Mouse (Mus musculus): ENCODE data around the gene Etl4. TPM values are rescaled to one million over a fixed set of nuclear protein-coding genes. Genes with fewer than 3 reads are reported as not detected.
"Not testable (repeated sequence)": the region's sequence is repeated elsewhere in the genome, so short reads cannot be mapped to it uniquely, and the experiment has no call there.

The Etl4 gene
- polyA plus RNA-seq, 1 experiment = 8.2 TPM

DNA sequence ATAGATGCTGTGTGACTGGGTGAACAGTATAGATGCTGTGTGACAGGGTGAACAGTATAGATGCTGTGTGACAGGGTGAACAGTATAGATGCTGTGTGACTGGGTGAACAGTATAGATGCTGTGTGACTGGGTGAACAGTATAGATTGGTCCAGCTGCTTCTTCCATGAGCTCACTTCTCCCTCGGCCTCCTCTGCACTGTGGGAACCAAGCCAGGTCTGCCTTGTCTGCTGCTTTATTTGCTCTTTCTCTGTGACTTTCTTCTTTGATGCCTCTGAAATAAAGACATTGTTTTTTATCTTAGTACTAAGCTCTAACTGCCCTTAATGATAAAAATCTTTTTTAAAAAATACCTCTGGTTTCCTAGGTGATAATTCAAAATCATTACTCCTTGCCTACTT is 195.9 kb downstream of the Etl4 start:
- Histone ChIP-seq H3K4me3 (replicated peaks; ENCODE audit: control insufficient read depth, low read depth, low read length) (no peak overlapping the region), H3K27ac (ENCODE audit: control insufficient read depth, insufficient read depth, low read depth, low read length, poor library complexity) (no peak overlapping the region), H3K4me1 (ENCODE audit: control insufficient read depth, insufficient read depth, low read length) (no peaks in the 10 kb centered on the region)
- WGBS = 100% methylated on average over 1 of the region's 1 CpGs
- TF ChIP-seq POLR2A (IDR thresholded peaks at IDR 0.05; ENCODE audit: borderline replicate concordance, control insufficient read depth, low read depth, low read length) = no peak
- TF ChIP-seq CTCF (IDR thresholded peaks at IDR 0.05; ENCODE audit: control insufficient read depth, insufficient read depth, low read length) = no peak

DNA sequence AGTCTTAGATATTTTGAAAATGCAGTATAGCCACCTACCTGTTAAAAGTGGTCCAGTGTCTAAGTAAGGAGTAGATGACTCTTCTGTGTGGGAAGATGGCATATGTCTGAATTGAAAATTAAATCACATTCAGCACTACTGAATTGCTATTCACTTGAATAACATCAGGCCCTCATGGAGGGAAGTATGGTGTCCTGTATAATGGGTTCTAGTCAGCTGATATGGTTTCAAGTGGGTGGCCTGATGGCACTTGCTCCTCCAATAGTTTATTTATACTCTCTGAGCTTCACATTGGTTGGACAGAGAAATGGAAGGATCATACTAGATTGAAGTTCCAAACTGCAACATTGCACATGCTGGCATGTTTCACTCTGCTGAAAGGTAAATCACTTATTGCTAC is 202.1 kb downstream of the Etl4 start:
- TF ChIP-seq POLR2A (IDR thresholded peaks at IDR 0.05; ENCODE audit: borderline replicate concordance, control insufficient read depth, low read depth, low read length) = no peak
- no peak for TF ChIP-seq CTCF (IDR thresholded peaks at IDR 0.05; ENCODE audit: control insufficient read depth, insufficient read depth, low read length)
- Histone ChIP-seq H3K27ac (ENCODE audit: control insufficient read depth, insufficient read depth, low read depth, low read length, poor library complexity) (no peak overlapping the region), H3K4me1 (ENCODE audit: control insufficient read depth, insufficient read depth, low read length) (no peaks in the 10 kb centered on the region), H3K4me3 (replicated peaks; ENCODE audit: control insufficient read depth, low read depth, low read length) (no peak overlapping the region)

DNA sequence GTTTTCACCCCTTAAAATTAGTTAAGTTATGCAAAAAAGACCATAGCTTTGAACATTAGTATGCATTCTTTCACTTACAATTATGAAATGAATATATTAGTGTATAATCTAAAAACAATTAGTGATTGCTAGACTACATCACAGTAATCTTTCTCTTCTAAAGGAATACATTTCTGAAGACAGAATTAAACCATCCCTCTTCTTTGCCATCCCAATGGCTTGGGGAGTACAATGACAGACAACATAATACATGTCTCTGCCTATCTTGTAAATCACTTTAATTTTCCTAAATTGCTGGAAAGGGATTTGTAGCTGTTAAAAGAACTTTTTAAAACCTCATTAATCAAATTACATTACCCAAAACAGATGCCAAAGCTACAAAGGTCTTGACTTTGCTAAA is 216.3 kb downstream of the Etl4 start:
- TF ChIP-seq CTCF (IDR thresholded peaks at IDR 0.05; ENCODE audit: control insufficient read depth, insufficient read depth, low read length) (no peak), POLR2A (IDR thresholded peaks at IDR 0.05; ENCODE audit: borderline replicate concordance, control insufficient read depth, low read depth, low read length) (no peak)

DNA sequence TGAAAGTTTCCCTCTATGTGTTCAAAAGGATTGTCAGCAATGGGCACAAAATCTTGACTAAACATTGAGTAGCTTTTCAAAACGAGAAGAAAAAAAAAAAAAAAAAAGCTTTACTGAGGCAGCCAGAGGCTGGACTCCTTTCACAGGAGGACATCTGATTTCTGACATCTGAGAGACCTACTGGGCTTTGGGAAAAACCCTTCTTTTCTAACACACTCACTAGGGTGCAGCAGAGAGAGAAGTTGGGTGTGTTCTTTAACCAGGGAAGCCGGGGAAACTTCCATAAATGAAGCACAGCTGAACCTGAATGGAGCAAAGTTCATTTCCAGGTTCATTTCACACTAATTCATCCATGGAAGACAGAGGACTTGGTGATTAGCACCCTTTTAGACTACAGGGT is 222.2 kb downstream of the Etl4 start:
- Histone ChIP-seq H3K4me1 (ENCODE audit: control insufficient read depth, insufficient read depth, low read length) (no peaks in the 10 kb centered on the region), H3K27ac (ENCODE audit: control insufficient read depth, insufficient read depth, low read depth, low read length, poor library complexity) (no peak overlapping the region), H3K4me3 (replicated peaks; ENCODE audit: control insufficient read depth, low read depth, low read length) (no peak overlapping the region)
- 14% methylated on average over 2 of the region's 2 CpGs for WGBS
- TF ChIP-seq CTCF (IDR thresholded peaks at IDR 0.05; ENCODE audit: control insufficient read depth, insufficient read depth, low read length) = no peak
- TF ChIP-seq POLR2A (IDR thresholded peaks at IDR 0.05; ENCODE audit: borderline replicate concordance, control insufficient read depth, low read depth, low read length) = no peak

More for the DNA sequence above, 216.3 kb downstream of the Etl4 start:
- Histone ChIP-seq H3K27ac (ENCODE audit: control insufficient read depth, insufficient read depth, low read depth, low read length, poor library complexity) (no peak overlapping the region), H3K4me1 (ENCODE audit: control insufficient read depth, insufficient read depth, low read length) (no peaks in the 10 kb centered on the region), H3K4me3 (replicated peaks; ENCODE audit: control insufficient read depth, low read depth, low read length) (no peak overlapping the region)

DNA sequence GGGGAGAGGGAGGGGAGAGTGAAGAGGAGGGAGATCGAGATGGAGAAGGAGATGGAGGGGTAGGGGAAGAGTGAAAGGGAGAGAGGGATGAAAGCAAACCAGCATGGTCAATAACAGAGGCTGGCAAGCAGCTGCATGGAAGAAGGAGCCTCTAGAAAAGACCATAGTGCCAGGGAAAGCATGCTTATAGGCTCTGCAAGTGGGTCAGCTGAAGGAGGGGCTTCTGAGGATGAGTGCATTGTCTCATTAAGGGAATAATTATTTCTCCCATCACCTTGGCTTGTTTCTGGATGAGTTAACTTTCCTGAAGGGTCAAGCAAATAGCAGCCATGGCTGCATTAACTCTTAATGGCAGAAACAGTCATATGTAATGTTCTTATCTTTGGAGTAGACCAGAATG is 228.8 kb downstream of the Etl4 start:
- TF ChIP-seq CTCF (IDR thresholded peaks at IDR 0.05; ENCODE audit: control insufficient read depth, insufficient read depth, low read length) = no peak
- no peak for TF ChIP-seq POLR2A (IDR thresholded peaks at IDR 0.05; ENCODE audit: borderline replicate concordance, control insufficient read depth, low read depth, low read length)
- 56% methylated on average over 1 of the region's 1 CpGs for WGBS
- no peak overlapping the region for H3K27ac ChIP-seq (ENCODE audit: control insufficient read depth, insufficient read depth, low read depth, low read length, poor library complexity)
- no peak overlapping the region for H3K4me3 ChIP-seq (replicated peaks; ENCODE audit: control insufficient read depth, low read depth, low read length)
- no peaks in the 10 kb centered on the region for H3K4me1 ChIP-seq (ENCODE audit: control insufficient read depth, insufficient read depth, low read length)

DNA sequence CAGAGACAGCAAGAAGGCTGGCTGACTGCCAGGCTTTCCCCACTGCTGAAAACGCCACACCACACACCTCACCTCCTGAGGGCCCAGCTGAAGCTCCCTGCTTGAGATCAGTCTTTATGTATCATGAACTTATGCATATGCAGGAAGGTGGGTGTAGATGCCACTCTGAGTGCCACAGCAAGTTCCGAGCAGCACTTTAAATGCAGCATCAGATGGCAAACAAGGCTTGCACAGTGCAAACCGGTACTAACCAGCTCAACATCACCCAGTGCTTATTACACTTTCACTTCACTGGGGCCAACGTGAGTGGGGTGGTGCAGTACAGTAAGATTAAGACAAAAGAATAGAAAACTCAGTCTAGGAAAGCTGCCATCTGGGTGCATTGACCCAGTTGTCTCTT is 235.8 kb downstream of the Etl4 start:
- H3K27ac ChIP-seq (ENCODE audit: control insufficient read depth, insufficient read depth, low read depth, low read length, poor library complexity) = no peak overlapping the region
- no peaks in the 10 kb centered on the region for H3K4me1 ChIP-seq (ENCODE audit: control insufficient read depth, insufficient read depth, low read length)
- no peak overlapping the region for H3K4me3 ChIP-seq (replicated peaks; ENCODE audit: control insufficient read depth, low read depth, low read length)
- TF ChIP-seq POLR2A (IDR thresholded peaks at IDR 0.05; ENCODE audit: borderline replicate concordance, control insufficient read depth, low read depth, low read length) (no peak), CTCF (IDR thresholded peaks at IDR 0.05; ENCODE audit: control insufficient read depth, insufficient read depth, low read length) (no peak)
- WGBS = 63% methylated on average over 4 of the region's 4 CpGs

DNA sequence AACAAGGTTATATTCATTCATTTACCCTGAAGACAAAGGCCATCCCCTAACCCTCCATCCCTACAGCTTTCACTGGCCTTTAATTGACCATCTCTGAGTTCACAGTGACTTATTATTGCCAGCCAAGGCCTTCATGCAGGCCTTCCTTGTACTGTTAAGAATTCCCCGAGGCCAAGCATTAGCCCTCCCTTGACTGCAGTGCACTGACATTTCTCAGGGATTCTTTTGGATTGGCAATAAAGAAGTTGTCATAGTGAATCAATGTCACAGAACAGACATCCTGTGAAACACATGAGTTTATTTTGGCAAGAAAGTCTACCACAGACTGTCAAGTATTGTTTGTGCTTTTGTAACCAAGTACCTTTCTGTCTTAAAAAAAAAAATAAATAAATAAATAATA is 257.5 kb downstream of the Etl4 start:
- Histone ChIP-seq H3K4me1 (ENCODE audit: control insufficient read depth, insufficient read depth, low read length) (no peaks in the 10 kb centered on the region), H3K27ac (ENCODE audit: control insufficient read depth, insufficient read depth, low read depth, low read length, poor library complexity) (no peak overlapping the region), H3K4me3 (replicated peaks; ENCODE audit: control insufficient read depth, low read depth, low read length) (no peak overlapping the region)
- TF ChIP-seq POLR2A (IDR thresholded peaks at IDR 0.05; ENCODE audit: borderline replicate concordance, control insufficient read depth, low read depth, low read length) (no peak), CTCF (IDR thresholded peaks at IDR 0.05; ENCODE audit: control insufficient read depth, insufficient read depth, low read length) (no peak)
- 62% methylated on average over 1 of the region's 1 CpGs for WGBS

DNA sequence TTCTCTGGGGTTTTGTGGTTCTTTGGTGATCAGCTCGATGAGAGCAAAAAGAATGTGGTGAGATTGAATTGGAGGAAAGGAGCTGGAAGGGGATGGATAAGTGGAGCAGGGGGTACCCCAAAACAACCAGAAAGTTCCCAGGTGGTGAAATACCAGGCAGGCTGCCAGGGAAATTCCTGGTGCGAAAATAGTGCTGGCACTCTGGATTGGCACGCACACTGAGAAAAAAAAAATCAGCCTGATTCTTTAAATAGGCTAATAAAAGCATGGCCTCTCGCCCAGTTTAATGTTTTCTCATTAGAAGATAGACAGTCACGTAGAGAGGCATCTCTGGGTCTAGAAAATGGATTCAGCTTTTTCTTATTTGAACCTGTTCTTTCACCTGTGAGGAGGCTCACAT is 258.0 kb downstream of the Etl4 start:
- no peak overlapping the region for H3K4me3 ChIP-seq (replicated peaks; ENCODE audit: control insufficient read depth, low read depth, low read length)
- H3K4me1 ChIP-seq (ENCODE audit: control insufficient read depth, insufficient read depth, low read length) = no peaks in the 10 kb centered on the region
- H3K27ac ChIP-seq (ENCODE audit: control insufficient read depth, insufficient read depth, low read depth, low read length, poor library complexity) = no peak overlapping the region
- 80% methylated on average over 5 of the region's 5 CpGs for WGBS
- TF ChIP-seq CTCF (IDR thresholded peaks at IDR 0.05; ENCODE audit: control insufficient read depth, insufficient read depth, low read length) (no peak), POLR2A (IDR thresholded peaks at IDR 0.05; ENCODE audit: borderline replicate concordance, control insufficient read depth, low read depth, low read length) (no peak)

DNA sequence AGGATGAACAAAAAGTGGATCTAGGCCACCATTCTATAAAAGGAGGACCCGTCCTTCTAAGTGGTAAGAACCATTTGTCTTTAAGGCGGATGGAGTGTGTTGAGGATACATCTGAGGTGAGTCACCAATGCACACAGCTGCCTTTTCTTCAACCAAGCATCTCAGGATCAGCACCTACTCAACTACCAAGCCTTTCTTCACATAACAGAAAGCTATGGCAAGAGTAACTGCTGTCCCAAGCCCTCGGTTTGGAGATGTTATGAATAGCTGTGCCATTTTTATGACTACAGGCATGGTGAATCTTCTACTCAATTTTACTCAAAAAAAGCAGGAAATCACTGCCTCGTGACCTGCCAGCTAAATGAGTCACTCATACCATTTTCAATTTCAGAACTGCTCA is 258.6 kb downstream of the Etl4 start:
- WGBS = 66% methylated on average over 4 of the region's 4 CpGs
- no peaks in the 10 kb centered on the region for H3K4me1 ChIP-seq (ENCODE audit: control insufficient read depth, insufficient read depth, low read length)
- TF ChIP-seq POLR2A (IDR thresholded peaks at IDR 0.05; ENCODE audit: borderline replicate concordance, control insufficient read depth, low read depth, low read length) = no peak
- TF ChIP-seq CTCF (IDR thresholded peaks at IDR 0.05; ENCODE audit: control insufficient read depth, insufficient read depth, low read length) = no peak
- H3K4me3 ChIP-seq (replicated peaks; ENCODE audit: control insufficient read depth, low read depth, low read length) = no peak overlapping the region
- no peak overlapping the region for H3K27ac ChIP-seq (ENCODE audit: control insufficient read depth, insufficient read depth, low read depth, low read length, poor library complexity)

DNA sequence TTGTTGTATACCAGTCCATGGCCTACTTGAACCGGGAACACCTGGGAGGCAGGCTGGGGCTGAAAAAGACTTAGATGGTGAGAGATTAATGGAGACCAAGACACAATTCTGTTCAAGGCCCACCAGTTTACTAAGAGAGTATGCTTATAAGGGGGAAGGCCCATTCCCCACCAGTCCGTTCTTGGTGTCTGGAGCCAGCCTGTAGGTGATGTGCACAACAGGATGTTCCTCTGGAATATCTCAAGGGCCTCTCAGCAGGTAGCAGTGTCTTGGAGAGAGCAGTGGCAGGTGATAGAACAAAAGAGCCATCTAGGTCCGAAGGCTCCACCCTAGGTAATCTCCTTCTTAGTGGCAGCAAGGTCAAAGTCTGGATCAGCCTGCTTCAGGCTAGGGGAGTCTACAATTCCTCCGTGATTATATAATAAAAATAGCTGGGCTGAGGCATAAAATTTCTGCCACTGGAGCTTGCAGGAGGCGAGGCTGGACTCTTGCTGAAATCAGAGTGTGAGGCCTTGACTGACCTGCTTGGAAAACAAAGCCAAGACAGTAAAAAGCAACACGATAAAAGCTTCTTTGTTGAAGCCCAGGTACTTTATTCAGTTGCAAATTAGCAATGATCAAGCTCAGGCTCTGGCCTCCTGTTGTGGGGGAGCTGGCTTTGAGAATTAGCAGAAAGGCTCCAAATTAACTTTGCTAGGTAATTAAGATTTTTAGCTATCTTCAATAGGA is 267.0 kb downstream of the Etl4 start:
- not testable (repeated sequence) for H3K4me1 ChIP-seq (ENCODE audit: control insufficient read depth, insufficient read depth, low read length); H3K27ac ChIP-seq (ENCODE audit: control insufficient read depth, insufficient read depth, low read depth, low read length, poor library complexity); H3K4me3 ChIP-seq (replicated peaks; ENCODE audit: control insufficient read depth, low read depth, low read length)
- WGBS = 64% methylated on average over 6 of the region's 6 CpGs

DNA sequence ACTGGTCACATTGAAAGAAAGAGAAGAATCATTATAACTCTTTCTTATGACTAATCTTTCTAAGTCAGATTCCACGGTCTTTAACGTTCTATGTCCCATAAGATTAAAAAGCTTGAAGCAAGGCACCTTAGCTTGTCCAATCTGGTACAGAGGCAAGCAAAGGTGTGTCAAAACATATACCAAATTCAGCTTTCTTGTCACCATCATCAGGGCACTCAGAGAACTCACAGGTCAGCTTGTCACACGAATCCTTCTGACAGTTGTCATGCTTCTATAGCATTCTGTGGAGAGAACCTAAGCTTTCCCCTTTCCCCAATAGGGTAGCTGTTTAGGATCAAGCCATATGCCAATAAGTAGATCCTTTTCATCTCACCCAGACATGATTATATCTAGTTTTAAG is 267.7 kb downstream of the Etl4 start:
- not testable (repeated sequence) for H3K27ac ChIP-seq (ENCODE audit: control insufficient read depth, insufficient read depth, low read depth, low read length, poor library complexity); H3K4me1 ChIP-seq (ENCODE audit: control insufficient read depth, insufficient read depth, low read length); H3K4me3 ChIP-seq (replicated peaks; ENCODE audit: control insufficient read depth, low read depth, low read length)
- 76% methylated on average over 3 of the region's 3 CpGs for WGBS

DNA sequence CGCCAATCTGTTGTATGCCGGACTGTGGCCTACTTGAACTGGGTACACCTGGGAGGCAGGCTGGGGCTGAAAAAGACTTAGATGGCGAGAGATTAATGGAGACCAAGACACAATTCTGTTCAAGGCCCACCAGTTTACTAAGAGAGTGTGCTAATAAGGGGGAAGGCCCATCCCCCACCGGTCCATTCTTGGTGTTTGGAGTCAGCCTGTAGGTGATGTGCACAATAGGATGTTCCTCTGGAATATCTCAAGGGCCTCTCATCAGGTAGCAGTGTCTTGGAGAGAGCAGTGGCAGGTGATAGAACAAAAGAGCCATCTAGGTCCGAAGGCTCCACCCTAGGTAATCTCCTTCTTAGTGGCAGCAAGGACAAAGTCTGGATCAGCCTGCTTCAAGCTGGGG is 271.0 kb downstream of the Etl4 start:
- 81% methylated on average over 5 of the region's 5 CpGs for WGBS
- H3K27ac ChIP-seq (ENCODE audit: control insufficient read depth, insufficient read depth, low read depth, low read length, poor library complexity); H3K4me3 ChIP-seq (replicated peaks; ENCODE audit: control insufficient read depth, low read depth, low read length); H3K4me1 ChIP-seq (ENCODE audit: control insufficient read depth, insufficient read depth, low read length): not testable (repeated sequence)

Data from bone marrow, adult 2 months (tissue).